Mouse (Mus musculus) ovary, postnatal 10 days (tissue): ENCODE data around the gene Gab3.

Source experiments
- DNase-seq: peaks from one replicate; pipeline ENCODE4 v3.0.0; 2022; ENCODE audit warnings: low spot score

Gene Gab3

GRCm38 (mm10) chrX:75084774-75085508 lies at the start of gene Gab3:
Gab3 (minus strand) TSS chrX:75085458.
- no peak for DNase-seq

GRCm38 (mm10) chrX:75130467-75131160 lies 45.4 kb upstream of the Gab3 start, which contains the start of gene Mpp1:
Mpp1 (minus strand) TSS chrX:75131016.
- peak; percentile 38 for DNase-seq

GRCm38 (mm10) chrX:75129474-75129873 lies 44.2 kb upstream of the Gab3 start:
- no peak for DNase-seq

- DNase-seq = no peak
These were observed 43.2 kb upstream of the Gab3 start for GRCm38 (mm10) chrX:75128333-75128980.

- no peak for DNase-seq
These were observed 41.6 kb upstream of the Gab3 start for GRCm38 (mm10) chrX:75126893-75127292.

- no peak for DNase-seq
These were observed 40.3 kb upstream of the Gab3 start for GRCm38 (mm10) chrX:75125606-75126005.

- no peak for DNase-seq
These were observed 30.3 kb upstream of the Gab3 start for GRCm38 (mm10) chrX:75115550-75115949.

- no peak for DNase-seq
These were observed 17.0 kb upstream of the Gab3 start for GRCm38 (mm10) chrX:75102293-75102692.

GRCm38 (mm10) chrX:75098799-75099198 lies 13.5 kb upstream of the Gab3 start:
- DNase-seq = no peak

GRCm38 (mm10) chrX:75096163-75096770 lies 11.0 kb upstream of the Gab3 start:
- DNase-seq = no peak

- peak; percentile 62 for DNase-seq
These were observed 10.3 kb upstream of the Gab3 start, which contains the start of gene Dkc1 for GRCm38 (mm10) chrX:75095369-75096162. Dkc1 (plus strand) TSS chrX:75095854.

GRCm38 (mm10) chrX:75085654-75086053 lies 396 bp upstream of the Gab3 start:
- DNase-seq = no peak

- no peak for DNase-seq
These were observed 1.1 kb downstream of the Gab3 start for GRCm38 (mm10) chrX:75083982-75084773.

- no peak for DNase-seq
These were observed 2.9 kb downstream of the Gab3 start for GRCm38 (mm10) chrX:75082351-75082750.

- no peak for DNase-seq
These were observed 29.0 kb downstream of the Gab3 start for GRCm38 (mm10) chrX:75056120-75056775.

GRCm38 (mm10) chrX:75046921-75047635 lies 38.2 kb downstream of the Gab3 start:
- no peak for DNase-seq

GRCm38 (mm10) chrX:75045931-75046330 lies 39.3 kb downstream of the Gab3 start:
- no peak for DNase-seq

- no peak for DNase-seq
These were observed 40.7 kb downstream of the Gab3 start for GRCm38 (mm10) chrX:75044595-75044994.

- DNase-seq = no peak
These were observed 48.6 kb downstream of the Gab3 start for GRCm38 (mm10) chrX:75036626-75037025.

GRCm38 (mm10) chrX:75035162-75035561 lies 50.1 kb downstream of the Gab3 start:
- DNase-seq = no peak
